Mouse (Mus musculus): Measurements from ENCODE around the gene Wdr76. TPM values are rescaled to one million over a fixed set of nuclear protein-coding genes. Genes with fewer than 3 reads are reported as not detected.
"Not testable (repeated sequence)": the region's sequence is repeated elsewhere in the genome, so short reads cannot be mapped to it uniquely, and the experiment has no call there.

Gene Wdr76
- polyA plus RNA-seq, 1 experiment from 2014 or later = 3.4 TPM

- Histone ChIP-seq H3K36me3 (ENCODE audit: control insufficient read depth, insufficient read depth, low read length) (no peaks in the 10 kb centered on the region), H3K4me1 (replicated peaks; ENCODE audit: control insufficient read depth, insufficient read depth) (no peaks in the 10 kb centered on the region), H3K4me2 (replicated peaks; ENCODE audit: low read depth) (no peak overlapping the region), H3K9ac (ENCODE audit: low read length) (no peak overlapping the region), H3K27ac (replicated peaks) (no peak overlapping the region), H3K27me3 (ENCODE audit: control insufficient read depth, insufficient read depth, low read length) (no peaks in the 10 kb centered on the region), H3K4me3 (ENCODE audit: low read depth, low read length) (no peak overlapping the region), H3K9me3 (ENCODE audit: control insufficient read depth, low read length) (no peaks in the 10 kb centered on the region)
- no peak for DNase-seq (ENCODE audit: low spot score)
- TF ChIP-seq EP300 (optimal IDR thresholded peaks at IDR 0.05) = no peak
- TF ChIP-seq CTCF (IDR thresholded peaks at IDR 0.05; ENCODE audit: low read depth) = no peak
- no peak for ATAC-seq (ENCODE audit: low FRiP score, low TSS enrichment)
- 89% methylated on average over 5 of the region's 5 CpGs for WGBS
Observed at GRCm38 (mm10) chr2:121518106-121518505, 11.6 kb downstream of the Wdr76 start.

GRCm38 (mm10) chr2:121518711-121519110 is 12.2 kb downstream of the Wdr76 start:
- H3K9me3 ChIP-seq (ENCODE audit: control insufficient read depth, low read length); DNase-seq (ENCODE audit: low spot score); ATAC-seq (ENCODE audit: low FRiP score, low TSS enrichment); H3K4me1 ChIP-seq (replicated peaks; ENCODE audit: control insufficient read depth, insufficient read depth); H3K27ac ChIP-seq (replicated peaks); H3K36me3 ChIP-seq (ENCODE audit: control insufficient read depth, insufficient read depth, low read length); H3K4me3 ChIP-seq (ENCODE audit: low read depth, low read length); H3K27me3 ChIP-seq (ENCODE audit: control insufficient read depth, insufficient read depth, low read length); H3K4me2 ChIP-seq (replicated peaks; ENCODE audit: low read depth); H3K9ac ChIP-seq (ENCODE audit: low read length): not testable (repeated sequence)
- WGBS = 81% methylated on average over 4 of the region's 4 CpGs

- Histone ChIP-seq H3K27ac (replicated peaks) (no peak overlapping the region), H3K9me3 (ENCODE audit: control insufficient read depth, low read length) (no peaks in the 10 kb centered on the region), H3K36me3 (ENCODE audit: control insufficient read depth, insufficient read depth, low read length) (no peaks in the 10 kb centered on the region), H3K9ac (ENCODE audit: low read length) (no peak overlapping the region), H3K27me3 (ENCODE audit: control insufficient read depth, insufficient read depth, low read length) (no peaks in the 10 kb centered on the region), H3K4me3 (ENCODE audit: low read depth, low read length) (no peak overlapping the region), H3K4me1 (replicated peaks; ENCODE audit: control insufficient read depth, insufficient read depth) (no peaks in the 10 kb centered on the region), H3K4me2 (replicated peaks; ENCODE audit: low read depth) (no peak overlapping the region)
- ATAC-seq (ENCODE audit: low FRiP score, low TSS enrichment) (no peak), DNase-seq (ENCODE audit: low spot score) (no peak)
- TF ChIP-seq EP300 (optimal IDR thresholded peaks at IDR 0.05) (no peak), CTCF (IDR thresholded peaks at IDR 0.05; ENCODE audit: low read depth) (no peak)
- 67% methylated on average over 2 of the region's 2 CpGs for WGBS
Observed at GRCm38 (mm10) chr2:121522006-121522405, 15.5 kb downstream of the Wdr76 start.

GRCm38 (mm10) chr2:121522830-121523229 is 16.3 kb downstream of the Wdr76 start:
- not testable (repeated sequence) for H3K9ac ChIP-seq (ENCODE audit: low read length); DNase-seq (ENCODE audit: low spot score); H3K4me2 ChIP-seq (replicated peaks; ENCODE audit: low read depth); H3K27me3 ChIP-seq (ENCODE audit: control insufficient read depth, insufficient read depth, low read length); H3K4me1 ChIP-seq (replicated peaks; ENCODE audit: control insufficient read depth, insufficient read depth); H3K9me3 ChIP-seq (ENCODE audit: control insufficient read depth, low read length); H3K27ac ChIP-seq (replicated peaks); H3K4me3 ChIP-seq (ENCODE audit: low read depth, low read length); H3K36me3 ChIP-seq (ENCODE audit: control insufficient read depth, insufficient read depth, low read length); ATAC-seq (ENCODE audit: low FRiP score, low TSS enrichment)
- WGBS = 98% methylated on average over 3 of the region's 3 CpGs

- Histone ChIP-seq H3K4me3 (ENCODE audit: low read depth, low read length) (no peak overlapping the region), H3K27me3 (ENCODE audit: control insufficient read depth, insufficient read depth, low read length) (no peaks in the 10 kb centered on the region), H3K9me3 (ENCODE audit: control insufficient read depth, low read length) (no peaks in the 10 kb centered on the region), H3K4me2 (replicated peaks; ENCODE audit: low read depth) (no peak overlapping the region), H3K27ac (replicated peaks) (no peak overlapping the region), H3K36me3 (ENCODE audit: control insufficient read depth, insufficient read depth, low read length) (no peaks in the 10 kb centered on the region), H3K9ac (ENCODE audit: low read length) (no peak overlapping the region), H3K4me1 (replicated peaks; ENCODE audit: control insufficient read depth, insufficient read depth) (no peaks in the 10 kb centered on the region)
- TF ChIP-seq EP300 (optimal IDR thresholded peaks at IDR 0.05) = no peak
- no peak for TF ChIP-seq CTCF (IDR thresholded peaks at IDR 0.05; ENCODE audit: low read depth)
- ATAC-seq (ENCODE audit: low FRiP score, low TSS enrichment) (no peak), DNase-seq (ENCODE audit: low spot score) (no peak)
- WGBS = 92% methylated on average over 2 of the region's 2 CpGs
Observed at GRCm38 (mm10) chr2:121525056-121525455, 18.5 kb downstream of the Wdr76 start.

- no peak for DNase-seq (ENCODE audit: low spot score)
- Histone ChIP-seq H3K9me3 (ENCODE audit: control insufficient read depth, low read length) (no peaks in the 10 kb centered on the region), H3K36me3 (ENCODE audit: control insufficient read depth, insufficient read depth, low read length) (peaks cover 3% of the 10 kb centered on the region; the same call in 1 of the 2 replicates), H3K4me2 (replicated peaks; ENCODE audit: low read depth) (no peak overlapping the region), H3K4me3 (ENCODE audit: low read depth, low read length) (no peak overlapping the region), H3K4me1 (replicated peaks; ENCODE audit: control insufficient read depth, insufficient read depth) (no peaks in the 10 kb centered on the region), H3K27me3 (ENCODE audit: control insufficient read depth, insufficient read depth, low read length) (no peaks in the 10 kb centered on the region), H3K9ac (ENCODE audit: low read length) (no peak overlapping the region), H3K27ac (replicated peaks) (no peak overlapping the region)
- no peak for TF ChIP-seq EP300 (optimal IDR thresholded peaks at IDR 0.05)
- TF ChIP-seq CTCF (IDR thresholded peaks at IDR 0.05; ENCODE audit: low read depth) = peak; percentile 51
- WGBS = 85% methylated on average over 3 of the region's 3 CpGs
- no peak for ATAC-seq (ENCODE audit: low FRiP score, low TSS enrichment)
Observed at GRCm38 (mm10) chr2:121544829-121545228, 38.3 kb downstream of the Wdr76 start.

Data from stomach, postnatal 0 days (tissue).